Mouse (Mus musculus) natural killer cell, adult 2 months (primary cell): Measurements from ENCODE around the gene Igsf21.

Experiments used
- DNase-seq, 2 experiments: peaks; one replicate each; pipeline ENCODE4 v3.0.0; 2022; ENCODE audit warnings: low spot score in 2 of 2

Gene Igsf21

GRCm38 (mm10) chr4:140235361-140236153, 11.0 kb downstream of the Igsf21 start:
- DNase-seq: no peak

GRCm38 (mm10) chr4:140234412-140235205, 12.0 kb downstream of the Igsf21 start:
- DNase-seq: no peak

- DNase-seq: no peak
Observed at GRCm38 (mm10) chr4:140227837-140228236, 18.7 kb downstream of the Igsf21 start.

GRCm38 (mm10) chr4:140225204-140225603, 21.4 kb downstream of the Igsf21 start:
- no peak for DNase-seq

- DNase-seq: no peak
Observed at GRCm38 (mm10) chr4:140224451-140224850, 22.1 kb downstream of the Igsf21 start.

- DNase-seq: no peak
Observed at GRCm38 (mm10) chr4:140223067-140223466, 23.5 kb downstream of the Igsf21 start.

- no peak for DNase-seq
Observed at GRCm38 (mm10) chr4:140220326-140221093, 26.1 kb downstream of the Igsf21 start.

- no peak for DNase-seq
Observed at GRCm38 (mm10) chr4:140218853-140219852, 27.4 kb downstream of the Igsf21 start.

GRCm38 (mm10) chr4:140218384-140218783, 28.2 kb downstream of the Igsf21 start:
- DNase-seq: no peak

GRCm38 (mm10) chr4:140217934-140218333, 28.6 kb downstream of the Igsf21 start:
- no peak for DNase-seq

- no peak for DNase-seq
Observed at GRCm38 (mm10) chr4:140216096-140216495, 30.5 kb downstream of the Igsf21 start.

- DNase-seq: no peak
Observed at GRCm38 (mm10) chr4:140215205-140215604, 31.4 kb downstream of the Igsf21 start.

GRCm38 (mm10) chr4:140214406-140214805, 32.2 kb downstream of the Igsf21 start:
- DNase-seq: no peak

- DNase-seq: no peak
Observed at GRCm38 (mm10) chr4:140210129-140210890, 36.3 kb downstream of the Igsf21 start.

- DNase-seq: no peak
Observed at GRCm38 (mm10) chr4:140205811-140206231, 40.8 kb downstream of the Igsf21 start.

- no peak for DNase-seq
Observed at GRCm38 (mm10) chr4:140204775-140205174, 41.8 kb downstream of the Igsf21 start.

GRCm38 (mm10) chr4:140203696-140204272, 42.8 kb downstream of the Igsf21 start:
- DNase-seq: no peak

GRCm38 (mm10) chr4:140202196-140202595, 44.4 kb downstream of the Igsf21 start:
- DNase-seq: no peak

- no peak for DNase-seq
Observed at GRCm38 (mm10) chr4:140200296-140200695, 46.3 kb downstream of the Igsf21 start.

- DNase-seq: no peak
Observed at GRCm38 (mm10) chr4:140196717-140197116, 49.9 kb downstream of the Igsf21 start.
